Mouse (Mus musculus) olfactory bulb, adult 2 months (tissue): ENCODE data around the gene Dpm2.

Source experiments
- CTCF ChIP-seq: fragments of 200-500 bp; IDR thresholded peaks from 2 replicates; pipeline ENCODE4 v1.5.1; 2012; ENCODE audit warnings: low read depth, mild to moderate bottlenecking, low read length, moderate library complexity; ENCODE audit not compliant: insufficient read depth
- POLR2A ChIP-seq: fragments of 200-500 bp; IDR thresholded peaks from 2 replicates; pipeline ENCODE4 v1.6.1; 2012; ENCODE audit warnings: mild to moderate bottlenecking, low read depth, low read length, moderate library complexity; ENCODE audit not compliant: insufficient read depth

GRCm38 (mm10) chr2:32618051-32618450 lies 47.4 kb downstream of the Dpm2 start:
- TF ChIP-seq CTCF: no peak
- no peak for TF ChIP-seq POLR2A
